ENCODE assay signal across 8 mouse cellular contexts in the genomic region with DNA sequence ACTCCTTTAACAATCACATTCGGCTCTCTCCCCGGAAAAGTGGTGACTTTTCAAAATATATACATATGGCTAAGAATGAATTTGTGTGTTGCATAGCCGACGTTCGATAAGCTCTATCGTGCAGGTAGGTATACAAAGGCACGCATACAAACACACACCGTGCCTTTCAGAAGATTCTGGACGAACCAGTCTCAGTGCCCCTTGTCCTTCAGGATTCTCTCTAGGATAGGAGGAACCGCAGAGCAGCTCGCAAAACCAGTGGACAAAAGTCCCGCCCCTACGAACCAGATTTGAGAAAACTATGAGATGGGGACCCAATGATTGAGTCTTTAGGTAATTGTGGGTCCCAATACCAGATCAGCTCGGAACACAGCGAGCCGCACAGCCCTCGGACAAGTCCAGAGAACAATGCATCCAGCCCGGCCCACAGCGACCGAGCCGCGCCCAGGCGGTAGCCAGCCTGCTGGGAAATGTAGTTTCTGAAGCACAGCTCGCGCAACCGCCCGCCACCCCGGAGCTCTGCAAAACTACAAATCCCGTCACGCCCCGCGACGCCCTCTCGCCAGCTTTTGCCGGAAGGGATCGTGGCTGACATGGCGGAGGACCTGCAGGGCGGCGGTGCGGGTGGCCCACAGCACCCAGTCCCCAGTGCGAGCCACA. TPM values are rescaled to one million over a fixed set of nuclear protein-coding genes. Genes with fewer than 3 reads are reported as not detected.
DNase-seq lines count a peak whose midpoint lies in the region; ATAC-seq lines count a peak whose summit lies in the region.

A gene (plus strand): TSS at position 565 of the 660 bp plus-strand sequence.

- intact Hi-C loops in left cerebral cortex, postnatal 14 days (cut with DNase I), result loop anchor here (10.0 kb wide), 1 partner anchor 158 kb away; no protein-coding TSS in a partner anchor

- H3K9ac ChIP-seq in intestine, embryonic 14.5 days (ENCODE audit: low read length), result peak within 1 kb of the TSS; percentile 66

- peaks cover 5% of the 10 kb centered on the region; the same call in 1 of the 2 replicates for H3K36me3 ChIP-seq in intestine, embryonic 14.5 days (ENCODE audit: control insufficient read depth, insufficient read depth, low read length)

- H3K27ac ChIP-seq in intestine, embryonic 14.5 days (ENCODE audit: low read depth), result peak within 1 kb of the TSS; percentile 81

- no peaks in the 10 kb centered on the region for H3K9me3 ChIP-seq in intestine, embryonic 14.5 days (ENCODE audit: control insufficient read depth, low read length)

- no peaks in the 10 kb centered on the region for H3K27me3 ChIP-seq in intestine, embryonic 14.5 days (replicated peaks; ENCODE audit: control insufficient read depth, insufficient read depth, low read length)

- H3K4me2 ChIP-seq in intestine, embryonic 14.5 days (ENCODE audit: low read length), result peak within 1 kb of the TSS; percentile 87

- peak; percentile 92 to 93 for DNase-seq in adrenal gland, adult 18-20 months (ENCODE audit: low spot score in 2 of 2)
- DNase-seq in embryo, embryonic 11 days, result peak; percentile 98
- DNase-seq in gastrocnemius, postnatal 25 days, result peak; percentile 94
- peak; percentile 96 for DNase-seq in intestine, embryonic 14.5 days (ENCODE audit: low spot score)
- peak; percentile 96 to 97 for DNase-seq in left cerebral cortex, postnatal 14 days (ENCODE audit: low spot score in 2 of 2)
- peak; percentile 96 for DNase-seq in mesoderm, embryonic 11.5 days (ENCODE audit: low read depth, low spot score)
- DNase-seq in right cerebral cortex, postnatal 36 days (ENCODE audit: low spot score in 2 of 2), result peak; percentile 96 to 97
- DNase-seq in yolk sac, embryonic 10.5 days (ENCODE audit: low spot score), result peak; percentile 95

- peaks cover 10% of the 10 kb centered on the region for H3K4me1 ChIP-seq in intestine, embryonic 14.5 days (replicated peaks; ENCODE audit: control insufficient read depth, insufficient read depth, low read length)

- WGBS in intestine, embryonic 14.5 days, result under 1% methylated on average over 41 of the region's 41 CpGs

- peak; percentile 99 for ATAC-seq in intestine, embryonic 14.5 days (replicated peaks; ENCODE audit: low FRiP score, low TSS enrichment, low read depth)

- H3K4me3 ChIP-seq in intestine, embryonic 14.5 days (ENCODE audit: low read depth, low read length), result peak within 1 kb of the TSS; percentile 60

RNA-seq across cellular contexts. Expression of the gene that starts here (rescaled TPM):
- total RNA-seq in adrenal gland, adult 18-20 months (2021), result 10 to 100 TPM; 18.8 to 19.4 TPM
- total RNA-seq in gastrocnemius, postnatal 25 days (2021), result 10 to 100 TPM in 1 of 2 experiments, 1 to 10 TPM in 1; 8.4 to 11.3 TPM
- 43.8 and 46.0 TPM in 2 replicates for polyA plus RNA-seq in intestine, embryonic 14.5 days (2014; fragmentation: Nextera tagmentation; extraction: Ambion mirVana)
- 10 to 100 TPM; 40.3 to 43.8 TPM for total RNA-seq in left cerebral cortex, postnatal 14 days (2021)

Comparison
In these comparisons a context has a peak if more than half of its experiments do, and no peak if none do; other contexts are left out.
1. Peak in every context shown above with its lines: DNase-seq, ATAC-seq, H3K4me3 ChIP-seq and H3K27ac ChIP-seq.